Mouse (Mus musculus) kidney, adult 2 months (tissue): ENCODE results near the gene Gtf2a1l. TPM values are rescaled to one million over a fixed set of nuclear protein-coding genes. Genes with fewer than 3 reads are reported as not detected.

Experiments used
- DNase-seq: peaks from one replicate; pipeline ENCODE4 v3.0.0; 2021
- H3K27ac ChIP-seq: fragments of 200-500 bp; 2 replicates; pipeline ENCODE4 v1.5.1; 2012; ENCODE audit warnings: low read depth, low read length, control low read depth, inconsistent platforms; ENCODE audit not compliant: insufficient read depth
- H3K27me3 ChIP-seq: fragments of 200-500 bp; replicated peaks from 2 replicates; pipeline ENCODE4 v1.6.1; 2012; ENCODE audit warnings: mild to moderate bottlenecking, moderate library complexity, low read length, inconsistent platforms; ENCODE audit not compliant: control insufficient read depth, insufficient read depth
- H3K36me3 ChIP-seq: fragments of 200-500 bp; 2 replicates; pipeline ENCODE4 v1.6.1; 2012; ENCODE audit warnings: mild to moderate bottlenecking, moderate library complexity, low read length, inconsistent platforms; ENCODE audit not compliant: control insufficient read depth, insufficient read depth
- H3K4me1 ChIP-seq: fragments of 200-500 bp; 2 replicates; pipeline ENCODE4 v1.6.1; 2011; ENCODE audit warnings: low read length; ENCODE audit not compliant: control insufficient read depth, insufficient read depth
- H3K4me3 ChIP-seq: fragments of 200-500 bp; 2 replicates; pipeline ENCODE4 v1.5.1; 2011; ENCODE audit warnings: mild to moderate bottlenecking, low read depth, low read length, control low read depth; ENCODE audit not compliant: insufficient read depth
- CTCF ChIP-seq: fragments of 200-500 bp; conservative IDR thresholded peaks from 2 replicates; pipeline ENCODE4 v1.5.1; 2011; ENCODE audit warnings: low read depth, mild to moderate bottlenecking, control low read depth, low read length, moderate library complexity, mixed read lengths; ENCODE audit not compliant: insufficient read depth, insufficient read length
- POLR2A ChIP-seq: fragments of 200-500 bp; IDR thresholded peaks from one replicate; pipeline ENCODE4 v1.6.1; 2011; ENCODE audit warnings: low read depth, low read length, control low read depth
- WGBS: fragments of 180-500 bp; shearing (Covaris S2); methylation state at CpG from one replicate; pipeline ENCODE4 v1.1.7; 2018; 5-methylcytosine and 5-hydroxymethylcytosine counted together
- polyA plus RNA-seq: library from polyadenylated mRNA; depleted of rRNA; stranded (reverse); fragments of >200 nt; gene quantifications from 2 replicates; pipeline ENCODE4 v1.2.3, GENCODE M21; 2012; rRNA removed

The Gtf2a1l gene
- polyA plus RNA-seq, 1 experiment = 0.14 TPM

GRCm38 (mm10) chr17:88752827-88753471 lies 84.5 kb downstream of the Gtf2a1l start:
- TF ChIP-seq POLR2A (no peak), CTCF (peak; percentile 49)
- no peaks in the 10 kb centered on the region for H3K4me1 ChIP-seq
- H3K27ac ChIP-seq = no peak overlapping the region
- 4% methylated on average over 17 of the region's 17 CpGs for WGBS
- no peaks in the 10 kb centered on the region; the same call in 1 of the 2 replicates for H3K27me3 ChIP-seq
- peak; percentile 19 for DNase-seq
- H3K36me3 ChIP-seq = no peaks in the 10 kb centered on the region
- H3K4me3 ChIP-seq = no peak overlapping the region

- no peaks in the 10 kb centered on the region; the same call in 1 of the 2 replicates for H3K27me3 ChIP-seq
- H3K27ac ChIP-seq = no peak overlapping the region
- WGBS = 23% methylated on average over 12 of the region's 12 CpGs
- peak; percentile 2 for DNase-seq
- H3K4me3 ChIP-seq = no peak overlapping the region
- no peaks in the 10 kb centered on the region for H3K4me1 ChIP-seq
- TF ChIP-seq CTCF (no peak), POLR2A (no peak)
- H3K36me3 ChIP-seq = no peaks in the 10 kb centered on the region
Observed at GRCm38 (mm10) chr17:88753472-88753857, 85.0 kb downstream of the Gtf2a1l start.

- H3K36me3 ChIP-seq = no peaks in the 10 kb centered on the region
- no peaks in the 10 kb centered on the region; the same call in 1 of the 2 replicates for H3K27me3 ChIP-seq
- no peak overlapping the region for H3K4me3 ChIP-seq
- TF ChIP-seq POLR2A (no peak), CTCF (no peak)
- H3K4me1 ChIP-seq = no peaks in the 10 kb centered on the region
- no peak for DNase-seq
- WGBS = 56% methylated on average over 6 of the region's 6 CpGs
- H3K27ac ChIP-seq = no peak overlapping the region
Observed at GRCm38 (mm10) chr17:88755776-88756175, 87.3 kb downstream of the Gtf2a1l start.

GRCm38 (mm10) chr17:88758003-88758437 lies 89.6 kb downstream of the Gtf2a1l start:
- Histone ChIP-seq H3K4me3 (no peak overlapping the region), H3K36me3 (no peaks in the 10 kb centered on the region), H3K27me3 (no peaks in the 10 kb centered on the region; the same call in 1 of the 2 replicates), H3K4me1 (no peaks in the 10 kb centered on the region), H3K27ac (no peak overlapping the region)
- 49% methylated on average over 9 of the region's 9 CpGs for WGBS
- DNase-seq = no peak
- TF ChIP-seq POLR2A (no peak), CTCF (no peak)

- no peaks in the 10 kb centered on the region for H3K27me3 ChIP-seq
- H3K4me1 ChIP-seq = no peaks in the 10 kb centered on the region
- TF ChIP-seq CTCF = no peak
- TF ChIP-seq POLR2A = no peak
- 45% methylated on average over 5 of the region's 5 CpGs for WGBS
- H3K36me3 ChIP-seq = no peaks in the 10 kb centered on the region
- no peak overlapping the region for H3K27ac ChIP-seq
- no peak overlapping the region for H3K4me3 ChIP-seq
- DNase-seq = no peak
Observed at GRCm38 (mm10) chr17:88763396-88764135, 95.1 kb downstream of the Gtf2a1l start.

GRCm38 (mm10) chr17:88764136-88764485 lies 95.7 kb downstream of the Gtf2a1l start:
- 67% methylated on average over 3 of the region's 3 CpGs for WGBS

More at GRCm38 (mm10) chr17:88764136-88764485, 95.7 kb downstream of the Gtf2a1l start:
- TF ChIP-seq POLR2A = no peak
- no peak for TF ChIP-seq CTCF
- Histone ChIP-seq H3K27ac (no peak overlapping the region), H3K4me1 (no peaks in the 10 kb centered on the region), H3K27me3 (no peaks in the 10 kb centered on the region), H3K36me3 (no peaks in the 10 kb centered on the region), H3K4me3 (no peak overlapping the region)
- DNase-seq = no peak

Other genes starting within 250 kb of the Gtf2a1l start
- gene Foxn2, start 227.9 kb upstream of the Gtf2a1l start, polyA plus RNA-seq = 2.7 and 2.9 TPM in 2 replicates
- 39.5 and 47.7 TPM in 2 replicates for gene Ppp1r21, start 138.5 kb upstream of the Gtf2a1l start, polyA plus RNA-seq
- gene Ston1, start 71.0 kb upstream of the Gtf2a1l start, polyA plus RNA-seq = 22.5 and 25.6 TPM in 2 replicates
- gene Lhcgr, start 123.3 kb downstream of the Gtf2a1l start, polyA plus RNA-seq = 0.02 and 0.03 TPM in 2 replicates